Mouse (Mus musculus): ENCODE data around the gene Acad12. TPM values are rescaled to one million over a fixed set of nuclear protein-coding genes. Genes with fewer than 3 reads are reported as not detected.
A peak's percentile ranks its signal among the peaks of the same experiment; 100 is the strongest.
"Not testable (repeated sequence)": the region's sequence is repeated elsewhere in the genome, so short reads cannot be mapped to it uniquely, and the experiment has no call there.

Acad12 gene
- polyA plus RNA-seq, 2 experiments from 2014 or later, result 3.1 to 4.7 TPM

- ATAC-seq, result not testable (repeated sequence)
Measured at GRCm38 (mm10) chr5:121609556-121610135, 9.1 kb downstream of the Acad12 start.

- ATAC-seq, result peak; percentile 69
Measured at GRCm38 (mm10) chr5:121606151-121606550, 12.6 kb downstream of the Acad12 start.

- not testable (repeated sequence) for ATAC-seq
Measured at GRCm38 (mm10) chr5:121603815-121604214, 14.9 kb downstream of the Acad12 start.

GRCm38 (mm10) chr5:121601547-121602299, 17.0 kb downstream of the Acad12 start:
- peak; percentile 89 for ATAC-seq

GRCm38 (mm10) chr5:121598871-121599610, 19.7 kb downstream of the Acad12 start:
- ATAC-seq, result no peak

- ATAC-seq, result no peak
Measured at GRCm38 (mm10) chr5:121597991-121598537, 20.7 kb downstream of the Acad12 start.

GRCm38 (mm10) chr5:121597332-121597731, 21.4 kb downstream of the Acad12 start:
- no peak for ATAC-seq

- no peak for ATAC-seq
Measured at GRCm38 (mm10) chr5:121596226-121596625, 22.5 kb downstream of the Acad12 start.

GRCm38 (mm10) chr5:121595758-121596157, 23.0 kb downstream of the Acad12 start:
- no peak for ATAC-seq

- no peak for ATAC-seq
Measured at GRCm38 (mm10) chr5:121594714-121595313, 23.9 kb downstream of the Acad12 start.

GRCm38 (mm10) chr5:121593451-121594401, 25.0 kb downstream of the Acad12 start, which contains the start of gene Aldh2:
Aldh2 (minus strand) TSS chr5:121593824.
- peak; percentile 87 for ATAC-seq

- peak; percentile 19 for ATAC-seq
Measured at GRCm38 (mm10) chr5:121592816-121593407, 25.8 kb downstream of the Acad12 start.

GRCm38 (mm10) chr5:121592064-121592815, 26.5 kb downstream of the Acad12 start:
- ATAC-seq, result no peak

GRCm38 (mm10) chr5:121591417-121592063, 27.2 kb downstream of the Acad12 start:
- ATAC-seq, result no peak

- no peak for ATAC-seq
Measured at GRCm38 (mm10) chr5:121589928-121590327, 28.8 kb downstream of the Acad12 start.

- ATAC-seq, result peak; percentile 43
Measured at GRCm38 (mm10) chr5:121586400-121587039, 32.2 kb downstream of the Acad12 start.

GRCm38 (mm10) chr5:121585699-121586098, 33.0 kb downstream of the Acad12 start:
- ATAC-seq, result no peak

GRCm38 (mm10) chr5:121585005-121585404, 33.7 kb downstream of the Acad12 start:
- ATAC-seq, result no peak

All from CD4-positive, CD25-positive, alpha-beta regulatory T cell, adult 4 months (primary cell).